Mouse (Mus musculus) right cerebral cortex, adult 2 months (tissue): ENCODE results near the gene Ube2i.

Source experiments
- DNase-seq, 2 experiments: peaks; one replicate each; pipeline ENCODE4 v3.0.0; 2021 to 2022; ENCODE audit warnings: low spot score in 2 of 2

Ube2i gene

DNA sequence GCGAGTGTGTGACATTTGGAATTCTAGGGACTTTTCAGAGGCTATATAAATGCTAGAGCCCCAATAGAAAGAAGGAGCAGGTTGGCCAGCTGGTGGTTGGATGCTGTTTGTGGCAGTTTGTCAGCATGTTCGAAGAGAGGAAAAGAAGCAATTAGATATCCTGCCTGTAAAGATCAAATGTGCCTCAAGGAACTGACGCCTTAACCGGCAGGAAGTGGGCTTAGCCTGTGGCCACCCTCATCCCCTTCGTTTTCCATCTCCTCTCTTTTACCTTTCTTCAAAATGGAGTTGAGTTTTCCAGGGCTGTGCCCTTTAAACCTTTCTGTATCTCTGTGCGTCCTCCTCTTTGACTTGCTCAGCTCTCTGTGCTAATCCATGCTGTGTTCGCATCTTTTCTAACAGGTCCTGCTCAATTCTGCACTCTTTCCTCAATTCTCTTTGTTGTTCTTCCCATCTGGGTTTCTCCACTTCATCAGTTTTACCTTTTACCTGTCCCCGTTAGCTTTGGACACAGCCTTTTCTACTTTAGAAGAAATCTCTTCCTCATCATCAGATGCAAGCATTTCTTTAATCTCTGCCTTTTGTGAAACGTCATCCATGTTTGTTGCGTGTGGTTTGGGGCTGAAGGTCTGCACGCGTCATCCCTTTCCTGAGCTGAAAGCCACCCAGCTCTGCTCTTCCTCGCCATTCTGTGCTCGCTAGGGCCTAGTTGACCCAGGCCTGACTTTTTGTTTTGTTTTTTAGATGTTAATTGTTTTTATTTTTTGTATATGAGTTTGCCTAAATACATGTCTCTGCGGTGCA, 54.7 kb downstream of the Ube2i start:
- DNase-seq = no peak

DNA sequence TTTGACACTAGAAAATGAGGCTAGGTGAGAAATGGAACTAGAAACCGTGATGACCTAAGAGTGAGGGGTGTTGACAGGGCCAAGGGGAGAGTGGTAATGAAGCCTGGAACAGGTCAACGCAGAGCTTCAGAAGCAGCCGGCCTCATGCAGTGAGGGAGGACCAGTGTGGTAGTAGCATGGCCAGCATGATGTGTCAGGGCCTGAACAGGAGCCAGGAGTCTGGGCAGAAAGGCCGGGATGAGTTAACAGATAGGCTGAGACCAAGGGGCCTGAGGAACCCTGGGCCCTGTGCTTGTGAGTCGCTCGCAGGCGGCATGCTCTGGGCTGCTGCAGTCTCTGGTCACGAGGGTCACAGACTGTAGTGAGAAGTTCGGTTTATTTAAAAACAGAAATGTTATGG, 55.5 kb downstream of the Ube2i start:
- DNase-seq = no peak

DNA sequence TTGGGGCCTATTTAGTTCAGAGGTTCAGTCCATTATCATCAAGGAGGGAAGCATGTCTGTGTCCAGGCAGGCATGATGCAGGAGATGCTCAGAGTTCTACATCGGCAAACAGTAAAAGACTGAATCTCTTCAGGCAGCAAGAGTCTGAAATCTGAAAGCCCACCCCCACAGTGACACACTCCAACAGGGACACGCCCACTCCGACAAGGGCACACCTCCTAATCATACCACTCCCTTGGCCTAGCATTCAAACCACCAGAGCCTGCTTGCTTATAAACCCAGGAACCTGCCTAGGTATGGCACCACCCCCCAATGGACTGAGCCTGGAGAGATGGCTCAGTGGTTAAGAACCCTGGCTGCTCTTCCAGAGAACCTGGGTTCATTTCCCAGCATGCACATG, 59.0 kb downstream of the Ube2i start:
- no peak for DNase-seq
